Mouse (Mus musculus) embryonic fibroblast, embryonic 13.5 days (primary cell): ENCODE data around the gene Adamts3.

ENCODE experiments used
- CTCF ChIP-seq: IDR thresholded peaks from 2 replicates; pipeline ENCODE4 v1.5.1; 2011; ENCODE audit warnings: mild to moderate bottlenecking, control low read depth, low read length, moderate library complexity, borderline replicate concordance; ENCODE audit not compliant: insufficient read depth
- POLR2A ChIP-seq: IDR thresholded peaks from 2 replicates; pipeline ENCODE4 v1.6.1; 2011; ENCODE audit warnings: low read depth, mild to moderate bottlenecking, control low read depth, low read length, moderate library complexity

GRCm38 (mm10) chr5:89704264-89704663 lies 178.9 kb downstream of the Adamts3 start:
- no peak for TF ChIP-seq POLR2A
- no peak for TF ChIP-seq CTCF
